Mouse (Mus musculus): ENCODE results near the gene Igf2bp3. TPM values are rescaled to one million over a fixed set of nuclear protein-coding genes. Genes with fewer than 3 reads are reported as not detected.

Gene Igf2bp3
- total RNA-seq, 2 experiments from 2014 or later = 0.34 to 0.36 TPM

DNA sequence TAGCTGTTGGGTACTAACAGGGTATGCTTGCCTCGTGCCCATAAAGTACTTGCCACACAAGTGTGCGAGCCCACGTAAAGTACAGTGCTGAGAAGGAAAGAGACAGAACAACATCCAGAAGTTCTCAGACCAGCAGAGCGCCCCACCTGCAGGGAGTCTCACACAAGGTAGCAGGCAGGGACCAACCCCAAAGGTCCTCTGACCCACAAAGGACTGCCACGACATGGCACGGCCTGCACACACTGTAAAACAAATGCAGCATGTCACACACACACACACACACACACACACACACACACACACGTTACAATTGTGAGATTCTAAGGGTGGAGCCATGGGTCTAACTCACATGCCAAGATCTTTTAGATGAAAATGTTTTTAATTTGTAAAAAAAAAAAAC lies 66.4 kb downstream of the Igf2bp3 start:
- intact Hi-C loops (cut with DNase I) = no loop called here
- no peak for DNase-seq (ENCODE audit: low spot score)

DNA sequence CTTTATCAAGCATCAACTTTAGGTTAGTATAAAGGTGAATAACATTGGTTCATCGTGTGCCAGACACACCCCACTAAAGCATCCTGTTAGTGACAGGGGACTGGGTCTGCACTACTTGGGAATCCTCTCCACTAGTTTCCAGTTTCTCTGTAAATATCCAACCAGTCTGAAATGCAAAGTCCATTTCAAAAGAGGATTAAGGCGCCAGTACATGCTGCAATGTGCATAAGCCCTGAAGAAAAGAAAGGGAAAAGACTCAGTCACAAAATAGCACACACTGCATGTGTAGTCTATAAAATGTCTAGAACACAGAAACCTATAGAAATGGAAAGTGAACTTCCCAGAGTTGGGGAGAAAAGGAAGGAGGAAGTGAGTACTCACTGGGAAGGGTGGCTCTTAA lies 68.3 kb downstream of the Igf2bp3 start:
- no peak for DNase-seq (ENCODE audit: low spot score)
- intact Hi-C loops (cut with DNase I) = no loop called here

DNA sequence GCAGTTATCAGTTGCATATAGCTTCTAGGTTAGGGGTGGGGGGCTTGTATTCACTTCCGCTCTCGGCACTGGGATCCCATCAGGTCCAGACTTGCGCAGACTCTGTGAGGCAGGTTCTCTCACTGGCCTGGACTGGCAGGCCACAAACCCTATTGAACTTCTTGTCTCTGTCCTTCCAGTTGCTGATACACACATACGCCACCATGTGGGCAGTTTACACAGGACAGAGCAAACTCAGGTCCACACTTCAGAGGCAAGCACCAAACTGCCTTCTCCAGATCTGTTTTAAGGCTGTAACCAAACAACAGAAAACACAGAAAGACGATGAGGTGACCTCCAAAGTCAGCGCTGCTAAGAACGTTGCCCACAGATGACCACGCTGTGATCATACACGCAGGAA lies 72.3 kb downstream of the Igf2bp3 start:
- no peak for DNase-seq (ENCODE audit: low spot score)
- intact Hi-C loops (cut with DNase I) = loop anchor here (5.0 kb wide), 1 partner anchor 85 kb away; no protein-coding TSS in a partner anchor

DNA sequence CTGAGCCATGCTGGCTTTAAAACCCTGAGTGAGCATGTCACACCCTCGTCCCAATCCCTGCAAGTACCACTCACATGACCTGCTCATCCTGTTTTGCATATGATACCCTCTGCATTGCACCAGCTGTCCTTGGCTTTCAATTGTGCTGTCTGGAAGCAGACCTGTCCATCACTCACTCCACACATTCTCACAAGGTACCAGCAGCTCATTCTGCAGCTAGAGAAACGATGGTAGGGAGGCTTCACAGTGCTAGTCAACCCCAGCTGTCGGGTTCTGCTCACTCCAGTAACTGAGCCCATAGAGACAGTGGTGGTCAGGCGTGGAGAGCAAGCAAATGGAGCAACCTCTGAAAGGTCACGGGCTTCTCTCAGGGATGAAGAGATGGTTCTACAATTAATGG lies 73.6 kb downstream of the Igf2bp3 start:
- intact Hi-C loops (cut with DNase I) = loop anchor here (5.0 kb wide), 1 partner anchor 84 kb away; no protein-coding TSS in a partner anchor
- DNase-seq (ENCODE audit: low spot score) = no peak

DNA sequence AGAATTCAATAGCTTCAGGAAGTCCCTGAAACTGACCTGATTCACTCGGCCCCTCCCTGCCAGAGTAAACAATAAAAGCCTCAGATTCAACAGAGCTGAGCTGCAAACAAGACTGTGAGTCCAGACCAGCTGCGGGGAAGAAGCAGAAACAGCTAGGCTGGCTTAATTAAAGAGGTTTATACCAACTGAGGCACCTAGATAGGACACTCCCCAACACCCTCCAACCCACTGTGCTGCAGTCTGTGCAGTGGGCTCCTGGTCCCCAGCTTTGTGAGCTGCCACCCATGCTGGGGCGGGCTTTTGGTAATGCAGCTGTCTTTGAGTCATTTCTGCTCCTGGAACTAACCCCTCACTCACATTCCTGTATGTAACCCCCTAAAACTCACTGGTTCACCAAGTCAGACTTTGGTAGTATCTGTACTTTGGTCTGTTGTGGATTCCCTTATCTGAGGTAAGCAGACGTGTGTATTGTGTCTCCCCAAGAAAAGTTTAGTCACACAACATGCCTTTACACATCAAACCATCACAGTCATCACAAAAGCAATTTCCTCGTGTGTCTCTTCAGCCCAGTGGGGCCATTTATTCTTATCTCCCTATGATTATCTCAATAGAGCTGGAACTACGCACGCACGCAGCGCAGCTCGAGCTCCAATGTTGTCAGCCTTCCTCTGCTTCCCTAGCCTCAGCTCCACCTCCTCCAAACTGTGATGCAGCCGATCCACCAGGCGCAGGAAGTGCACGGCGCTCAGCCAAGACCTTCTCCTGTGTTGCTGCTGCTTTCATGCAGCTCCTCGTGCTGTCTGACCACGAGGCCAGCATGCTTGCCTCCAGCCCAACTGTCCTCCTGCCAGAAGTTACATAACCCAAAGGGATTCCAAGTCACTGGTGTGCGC lies 76.4 kb downstream of the Igf2bp3 start:
- DNase-seq (ENCODE audit: low spot score) = no peak
- intact Hi-C loops (cut with DNase I) = no loop called here

DNA sequence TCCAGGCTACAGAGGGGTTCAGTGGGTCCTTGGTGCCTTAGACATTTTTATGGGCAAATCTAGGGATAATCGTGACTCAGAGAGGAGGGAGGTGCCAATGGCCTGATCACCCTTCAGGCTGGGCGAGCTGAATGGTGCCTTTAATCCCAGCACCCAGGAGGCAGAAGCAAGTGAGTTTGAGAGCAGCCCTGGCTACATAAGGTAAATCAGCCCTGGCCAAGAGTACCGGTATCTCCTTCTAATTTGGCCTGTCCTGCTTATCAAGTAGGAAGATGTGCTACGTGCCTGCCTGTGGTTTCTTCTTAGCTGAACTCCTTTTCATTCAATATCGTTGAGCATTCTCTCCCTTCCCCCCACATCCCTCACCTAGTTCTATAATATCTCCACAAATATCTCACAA lies 78.0 kb downstream of the Igf2bp3 start:
- no peak for DNase-seq (ENCODE audit: low spot score)
- intact Hi-C loops (cut with DNase I) = no loop called here

DNA sequence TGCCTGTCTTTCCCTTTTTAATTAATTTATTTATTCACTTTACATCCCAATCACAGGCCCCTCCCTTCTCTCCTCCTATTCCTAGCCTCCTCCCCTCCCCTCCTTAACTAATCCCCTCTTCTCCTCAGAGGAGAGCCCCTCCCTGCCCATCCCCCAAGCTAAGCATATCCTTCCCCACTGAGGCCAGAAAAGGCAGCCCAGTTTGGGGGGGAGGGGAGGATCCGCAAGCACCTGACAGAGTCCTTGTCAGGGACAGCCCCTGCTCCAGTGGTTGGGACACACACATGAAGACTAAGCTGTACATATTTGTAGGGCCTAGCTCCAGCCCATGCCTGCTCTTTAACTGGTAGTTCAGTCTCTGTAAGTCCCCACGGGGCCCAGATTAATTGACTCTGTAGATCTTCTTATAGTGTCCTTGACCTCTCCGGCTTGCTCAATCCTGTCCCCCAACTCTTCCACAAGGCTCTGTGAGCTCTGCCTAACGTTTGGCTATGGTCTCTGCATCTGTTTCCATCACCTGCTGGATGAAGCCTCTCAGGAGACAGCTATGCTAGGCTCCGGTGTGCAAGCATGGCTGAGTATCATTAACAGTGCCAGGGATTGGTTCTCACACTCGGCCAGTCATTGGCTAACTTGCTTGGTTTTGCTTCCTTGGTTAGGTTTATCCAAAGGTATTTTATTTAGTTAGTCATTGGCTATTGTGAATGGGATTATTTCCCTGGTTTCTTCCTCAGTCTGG lies 82.2 kb downstream of the Igf2bp3 start:
- DNase-seq (ENCODE audit: low spot score) = no peak
- intact Hi-C loops (cut with DNase I) = no loop called here

DNA sequence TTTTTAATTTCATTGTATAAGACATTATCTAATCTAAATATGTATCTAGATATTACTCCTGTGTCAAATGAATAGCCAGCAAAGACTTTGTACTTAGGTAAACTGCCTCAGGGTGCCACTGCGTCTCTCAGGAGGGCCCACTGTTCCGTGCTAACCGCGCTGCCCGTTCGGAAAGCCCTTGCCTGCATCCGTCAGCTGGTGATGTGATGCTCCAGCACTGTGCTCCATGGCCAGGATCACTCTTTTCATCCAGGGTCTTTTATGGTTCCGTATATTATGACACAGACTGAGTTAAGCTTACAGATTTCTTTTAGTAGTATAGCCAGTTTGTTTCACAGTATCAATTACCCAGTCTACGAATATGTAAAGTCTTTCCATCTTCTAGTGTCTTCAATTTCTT lies 82.9 kb downstream of the Igf2bp3 start:
- intact Hi-C loops (cut with DNase I) = no loop called here
- no peak for DNase-seq (ENCODE audit: low spot score)

DNA sequence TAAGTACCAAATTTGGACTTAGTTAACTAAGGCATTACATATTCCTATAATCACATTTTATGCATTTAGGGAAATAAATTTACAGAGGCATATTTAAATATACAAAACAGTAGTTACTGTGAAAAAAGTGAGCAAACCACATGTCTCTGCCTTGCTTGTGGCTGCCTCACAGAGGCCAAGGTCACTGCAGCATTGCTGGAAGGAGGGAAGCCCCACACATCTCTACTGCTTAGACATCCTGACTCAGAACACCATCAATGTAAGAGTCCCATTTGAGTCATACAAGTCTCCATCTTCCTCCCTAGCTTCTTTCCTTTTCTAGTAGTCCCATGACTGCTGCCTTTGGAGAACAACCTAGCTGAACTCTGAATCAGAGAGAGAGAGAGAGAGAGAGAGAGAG lies 84.4 kb downstream of the Igf2bp3 start:
- no peak for DNase-seq (ENCODE audit: low spot score)
- intact Hi-C loops (cut with DNase I) = no loop called here

DNA sequence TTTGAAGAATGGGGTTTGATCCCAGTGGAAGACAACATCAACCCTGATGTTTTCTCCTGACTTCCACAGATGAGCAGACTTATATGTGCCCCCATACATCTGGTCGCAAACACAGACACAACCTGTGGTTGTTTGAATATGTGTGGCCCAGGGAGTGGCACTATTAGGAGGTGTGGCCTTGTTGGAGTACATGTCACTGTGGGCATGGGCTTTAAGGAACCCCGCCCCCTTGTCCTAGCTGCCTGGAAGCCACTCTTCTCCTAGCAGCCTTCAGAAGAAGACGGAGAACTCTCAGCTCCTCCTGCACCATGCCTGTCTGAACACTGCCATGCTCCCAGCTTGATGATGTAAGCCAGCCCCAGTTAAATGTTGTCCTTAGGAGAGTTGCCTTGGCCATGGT lies 94.4 kb downstream of the Igf2bp3 start:
- intact Hi-C loops (cut with DNase I) = no loop called here
- no peak for DNase-seq (ENCODE audit: low spot score)

DNA sequence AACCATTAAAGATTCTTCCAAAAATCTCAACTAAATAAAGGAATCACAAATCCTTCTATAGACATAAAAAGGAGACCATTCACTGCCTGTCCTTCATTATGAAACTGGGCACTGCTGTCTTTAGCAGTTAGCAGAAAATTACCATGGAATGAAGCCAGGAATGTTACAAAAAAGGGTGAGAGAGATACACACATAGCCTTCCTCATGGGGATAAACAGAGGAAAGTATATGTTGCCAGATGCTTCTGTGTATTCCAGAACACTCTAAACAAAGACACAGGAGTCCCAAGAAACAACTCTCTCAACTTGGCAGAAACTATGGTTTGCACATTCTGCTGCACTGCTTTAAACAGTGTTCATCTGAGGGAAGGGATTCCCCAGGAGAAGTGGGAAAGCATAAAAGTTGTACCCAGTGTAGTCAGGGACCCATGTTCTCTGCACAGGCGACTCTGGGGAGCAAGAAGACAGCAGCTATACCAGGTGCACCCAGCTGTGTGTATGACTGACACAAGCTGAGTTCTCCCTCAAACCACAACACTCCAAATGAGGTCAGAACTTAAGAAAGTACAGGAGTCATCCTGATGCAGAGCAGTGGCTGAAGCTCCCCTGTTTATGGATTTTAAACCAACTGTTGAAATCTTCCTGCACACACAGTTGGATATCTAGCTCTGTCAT lies 95.2 kb downstream of the Igf2bp3 start:
- intact Hi-C loops (cut with DNase I) = no loop called here
- no peak for DNase-seq (ENCODE audit: low spot score)

DNA sequence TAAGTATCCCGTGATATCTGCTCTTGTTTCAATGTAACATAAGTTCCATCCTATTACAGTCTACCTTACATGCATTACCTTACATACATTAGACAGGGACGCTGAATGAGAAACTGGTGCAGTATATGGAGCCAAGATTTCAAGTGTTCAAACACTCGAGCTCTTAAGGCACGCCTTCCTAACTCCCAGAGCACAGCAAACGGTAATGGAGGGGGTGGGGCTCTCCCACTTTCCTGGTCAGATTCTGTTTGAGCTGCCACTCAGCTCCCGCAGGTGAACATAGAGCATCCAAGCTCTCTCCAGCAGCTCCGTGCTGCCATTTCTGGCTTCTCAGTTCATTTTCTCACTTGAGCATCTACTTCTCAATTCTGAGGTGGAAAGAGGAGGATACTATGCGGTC lies 96.3 kb downstream of the Igf2bp3 start:
- intact Hi-C loops (cut with DNase I) = no loop called here
- DNase-seq (ENCODE audit: low spot score) = no peak

DNA sequence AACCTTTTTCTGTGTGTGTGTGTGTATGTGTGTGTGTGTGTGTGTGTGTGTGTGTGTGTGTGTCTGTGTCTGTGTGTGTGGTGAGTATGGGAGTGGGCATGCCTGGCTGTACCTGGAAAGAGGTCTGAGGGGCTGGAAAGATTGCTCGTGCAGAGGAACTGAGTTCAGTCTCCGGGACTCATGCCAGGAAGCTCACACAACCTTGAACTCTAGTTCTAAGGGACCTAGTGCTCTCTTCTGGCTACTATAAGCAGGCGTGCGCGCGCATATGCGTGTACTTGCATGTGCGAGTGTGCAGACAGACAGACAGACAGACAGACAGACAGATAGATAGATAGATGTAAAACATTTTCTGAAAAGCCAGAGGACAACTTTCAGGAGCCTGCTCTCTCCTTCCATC lies 98.5 kb downstream of the Igf2bp3 start:
- intact Hi-C loops (cut with DNase I) = no loop called here
- no peak for DNase-seq (ENCODE audit: low spot score)

DNA sequence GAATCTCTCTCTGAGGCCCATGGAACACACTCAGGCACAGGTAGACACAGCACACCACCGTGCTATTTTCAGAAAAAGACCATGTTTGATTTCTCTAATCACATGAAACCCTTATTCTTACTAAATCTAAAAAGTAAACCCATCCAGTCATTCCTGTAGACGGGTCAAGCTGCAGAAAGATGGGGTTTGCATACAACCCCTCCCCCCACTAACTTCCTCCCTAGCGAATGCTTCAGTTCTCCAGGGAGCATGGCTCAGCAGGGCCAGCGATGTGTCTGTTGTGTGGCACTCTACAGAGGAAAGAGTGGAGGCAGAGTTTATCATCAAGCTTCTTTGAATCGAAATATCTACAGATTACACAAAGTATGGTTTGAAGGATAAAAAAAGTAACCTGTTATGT lies 99.2 kb downstream of the Igf2bp3 start:
- intact Hi-C loops (cut with DNase I) = no loop called here
- no peak for DNase-seq (ENCODE audit: low spot score)

DNA sequence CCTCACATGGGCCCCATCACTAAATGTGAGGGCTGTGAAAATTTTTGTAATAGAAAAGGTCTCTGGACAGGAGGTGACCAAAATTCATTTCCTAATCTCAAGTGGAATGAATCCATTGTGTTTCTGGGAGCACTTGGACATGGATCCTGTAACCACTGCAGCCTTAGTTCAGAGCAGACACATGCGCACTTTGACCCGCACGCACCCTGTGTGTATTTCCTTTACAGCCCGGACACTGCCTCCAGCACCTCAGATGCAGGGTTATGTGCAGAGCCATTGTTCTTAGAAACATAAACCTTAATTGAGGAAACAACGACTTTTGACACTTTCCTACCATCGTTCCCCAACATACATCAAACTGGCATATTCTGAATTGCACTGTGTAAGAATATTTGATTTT lies 100.3 kb downstream of the Igf2bp3 start:
- intact Hi-C loops (cut with DNase I) = no loop called here
- DNase-seq (ENCODE audit: low spot score) = no peak

DNA sequence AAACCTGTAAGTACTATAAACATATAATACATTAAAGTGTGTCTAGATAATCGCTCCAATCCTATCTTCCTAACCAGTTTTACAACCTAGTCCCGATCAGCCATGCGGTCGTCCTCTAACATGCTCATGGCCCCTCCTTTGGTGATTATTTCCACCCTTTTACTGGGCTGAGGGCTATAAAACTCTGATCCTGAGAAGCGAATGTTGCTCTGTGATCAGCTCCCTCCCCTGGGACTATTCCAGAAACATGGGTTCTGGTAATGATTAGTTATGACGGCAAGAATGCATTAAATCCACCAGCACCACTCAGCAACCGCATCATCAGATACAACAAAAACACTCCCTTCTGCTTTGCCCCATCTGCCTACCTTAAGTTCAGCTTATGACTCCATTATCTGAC lies 100.9 kb downstream of the Igf2bp3 start:
- DNase-seq (ENCODE audit: low spot score) = no peak
- intact Hi-C loops (cut with DNase I) = no loop called here

DNA sequence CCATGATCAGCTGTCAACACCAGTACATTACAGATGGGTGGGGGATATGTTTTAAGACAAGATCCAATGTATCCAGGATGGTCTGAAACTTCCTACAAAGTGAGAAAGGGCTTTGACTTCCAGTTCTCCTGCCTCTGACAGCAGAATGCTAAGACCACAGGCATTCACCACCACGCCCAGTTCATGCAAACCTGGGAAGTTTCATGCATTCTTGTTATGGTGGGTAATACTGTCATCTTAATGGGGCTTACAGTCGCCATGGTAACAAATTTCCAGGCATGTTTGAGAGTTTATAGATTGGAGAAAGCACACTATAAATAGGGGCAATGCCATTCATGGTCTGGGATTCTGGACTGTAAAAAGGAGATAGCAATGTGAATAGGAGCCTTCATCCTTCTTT lies 105.6 kb downstream of the Igf2bp3 start:
- intact Hi-C loops (cut with DNase I) = no loop called here
- no peak for DNase-seq (ENCODE audit: low spot score)

DNA sequence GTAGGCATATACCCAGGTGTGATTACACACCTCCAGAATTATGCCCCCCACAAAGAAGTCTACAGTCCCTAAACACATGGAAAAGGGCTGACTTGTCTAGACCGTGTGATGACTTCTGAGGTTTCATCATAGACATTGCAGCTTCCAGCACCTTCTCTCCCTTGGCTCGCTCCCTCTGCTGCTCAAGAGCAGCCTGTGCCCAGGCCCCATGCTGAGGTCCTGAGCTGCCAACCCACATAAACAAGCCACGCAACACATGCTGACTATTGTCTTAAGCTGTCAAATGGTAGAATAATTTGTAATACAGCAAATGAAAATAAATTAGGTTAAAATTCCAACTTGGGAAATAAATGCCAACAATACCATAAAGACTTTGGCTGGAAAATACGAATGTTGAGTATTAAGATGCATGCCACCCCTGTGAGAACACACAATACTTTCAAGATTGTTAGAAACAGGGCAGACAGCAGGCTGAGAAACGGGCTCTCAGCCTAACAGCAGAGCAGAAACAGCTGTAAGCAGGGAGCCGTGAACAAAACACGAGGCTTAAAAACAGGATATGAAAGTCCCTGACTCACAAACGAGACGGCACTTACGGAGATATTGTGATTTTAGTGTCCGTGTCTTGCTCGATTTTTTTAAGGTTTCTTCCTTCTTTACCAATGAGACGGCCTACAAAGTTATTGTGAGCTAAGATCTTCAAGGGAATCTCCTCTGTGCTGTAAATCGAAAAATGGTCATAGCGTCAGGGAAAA lies 107.8 kb downstream of the Igf2bp3 start:
- no peak for DNase-seq (ENCODE audit: low spot score)
- intact Hi-C loops (cut with DNase I) = no loop called here

DNA sequence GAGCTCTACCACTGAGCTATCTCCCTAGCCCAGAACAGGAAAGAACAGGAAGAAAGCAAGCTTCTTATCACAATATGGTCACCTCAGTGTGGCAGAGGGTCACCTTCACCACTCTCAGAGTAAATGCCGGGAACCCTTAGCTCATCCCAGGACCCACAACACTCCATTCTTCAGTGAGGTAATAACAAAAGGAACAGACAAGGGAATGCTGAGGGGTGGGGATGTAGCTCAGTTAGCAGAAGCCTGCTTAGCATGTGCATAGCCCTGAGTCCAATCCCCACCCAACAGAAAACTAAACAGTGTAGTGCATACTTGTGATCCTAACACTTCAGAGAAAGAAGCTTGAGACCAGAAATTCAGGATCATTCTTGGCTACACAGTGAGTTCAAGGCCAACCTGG lies 115.7 kb downstream of the Igf2bp3 start:
- intact Hi-C loops (cut with DNase I) = no loop called here
- no peak for DNase-seq (ENCODE audit: low spot score)

DNA sequence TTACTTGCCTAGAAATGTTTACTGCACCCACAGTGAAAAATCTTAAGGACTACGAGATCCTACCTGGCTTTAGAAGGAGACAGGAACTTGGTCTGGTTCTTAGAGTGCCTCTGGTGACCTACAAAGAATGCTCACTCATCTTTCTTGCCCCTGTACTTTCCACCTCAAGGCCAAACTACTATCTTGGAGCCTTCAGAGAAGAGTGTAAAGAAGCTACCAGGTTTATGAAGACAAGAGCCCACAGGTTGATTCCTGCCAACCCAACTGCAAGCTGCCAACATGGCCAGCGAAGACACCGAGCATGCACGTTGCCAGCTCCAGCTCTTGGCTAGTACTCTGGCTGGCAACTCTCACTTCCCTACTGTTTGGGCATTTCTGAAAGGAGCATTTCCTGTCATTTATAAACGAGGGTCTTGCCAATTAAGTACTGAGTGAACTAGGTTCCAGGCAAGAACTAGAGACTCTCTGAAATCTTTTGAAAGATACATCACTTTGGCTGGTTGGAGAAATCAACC lies 117.1 kb downstream of the Igf2bp3 start:
- no peak for DNase-seq (ENCODE audit: low spot score)
- intact Hi-C loops (cut with DNase I) = no loop called here
